Mouse (Mus musculus) bone marrow macrophage, adult 2 months (primary cell): Measurements from ENCODE around the gene Susd1. TPM values are rescaled to one million over a fixed set of nuclear protein-coding genes. Genes with fewer than 3 reads are reported as not detected.

Source experiments
- H3K27ac ChIP-seq: 2 replicates; pipeline ENCODE4 v1.5.1; 2012; ENCODE audit warnings: low read depth, low read length; ENCODE audit not compliant: insufficient read depth
- H3K4me1 ChIP-seq: 2 replicates; pipeline ENCODE4 v1.6.1; 2012; ENCODE audit warnings: low read length; ENCODE audit not compliant: control insufficient read depth, insufficient read depth
- H3K4me3 ChIP-seq: 2 replicates; pipeline ENCODE4 v1.5.1; 2012; ENCODE audit warnings: mild to moderate bottlenecking, low read length, moderate library complexity; ENCODE audit not compliant: insufficient read depth
- CTCF ChIP-seq: IDR thresholded peaks from 2 replicates; pipeline ENCODE4 v1.5.1; 2012; ENCODE audit warnings: low read depth, mild to moderate bottlenecking, low read length, moderate library complexity
- POLR2A ChIP-seq: IDR thresholded peaks from 2 replicates; pipeline ENCODE4 v1.6.1; 2012; ENCODE audit warnings: mild to moderate bottlenecking, low read depth, low read length, borderline replicate concordance
- polyA plus RNA-seq: library from polyadenylated mRNA; stranded (reverse); fragments of >200 nt; gene quantifications from 2 replicates; pipeline ENCODE4 v1.2.4, GENCODE M21; 2012; ENCODE audit not compliant: missing spikeins, insufficient read depth, insufficient read length

The Susd1 gene
- polyA plus RNA-seq, 1 experiment, result 18.1 TPM

DNA sequence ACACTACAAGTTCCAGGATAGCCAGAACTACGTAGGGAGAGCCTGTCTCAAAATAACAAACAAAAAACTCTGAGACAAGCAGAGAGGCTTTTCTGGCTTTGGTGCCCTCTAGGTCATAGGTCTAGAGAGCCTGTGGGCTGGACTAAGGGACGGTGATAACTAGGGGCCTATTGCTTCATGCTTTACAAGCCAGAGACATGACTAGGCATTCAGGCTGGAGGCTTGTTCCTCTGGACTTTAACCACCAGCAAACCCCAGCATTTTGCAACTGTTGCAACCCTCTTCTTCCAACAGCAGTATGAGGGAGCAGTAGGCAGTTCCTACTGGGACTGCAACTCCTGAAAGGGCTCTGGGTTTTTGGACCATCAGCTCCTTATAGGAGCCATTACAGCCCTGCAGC is 1.5 kb upstream of the Susd1 start:
- Histone ChIP-seq H3K4me3 (peak overlapping the region; percentile 40), H3K27ac (peak overlapping the region; percentile 97), H3K4me1 (peaks cover 44% of the 10 kb centered on the region)
- no peak for TF ChIP-seq POLR2A
- TF ChIP-seq CTCF, result no peak

DNA sequence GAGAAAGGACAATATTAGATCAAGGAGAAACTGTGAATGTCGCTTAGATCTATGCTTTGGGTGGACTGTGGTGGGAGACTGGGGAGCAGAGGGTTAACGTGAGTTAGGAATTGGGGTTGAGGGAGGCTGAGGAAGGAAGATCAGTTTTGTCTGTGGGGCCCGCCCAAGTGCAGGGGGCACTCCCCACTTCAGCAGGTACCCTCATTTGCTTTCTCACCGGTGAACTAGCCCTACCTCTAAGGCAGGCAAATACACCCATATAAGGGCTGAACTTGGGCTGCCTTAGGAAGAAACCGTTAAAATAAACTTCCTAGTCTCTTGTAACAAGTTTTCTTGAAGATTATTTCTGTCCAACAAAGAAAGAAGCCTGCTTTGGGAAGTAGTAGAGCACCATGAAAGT is 608 bp upstream of the Susd1 start:
- H3K4me1 ChIP-seq, result peaks cover 45% of the 10 kb centered on the region
- peak overlapping the region; percentile 97 for H3K27ac ChIP-seq
- H3K4me3 ChIP-seq, result peak overlapping the region; percentile 71
- no peak for TF ChIP-seq CTCF
- TF ChIP-seq POLR2A, result no peak

- peaks cover 33% of the 10 kb centered on the region for H3K4me1 ChIP-seq
- no peak overlapping the region for H3K4me3 ChIP-seq
- peak overlapping the region; percentile 72 for H3K27ac ChIP-seq
- TF ChIP-seq POLR2A (no peak), CTCF (no peak)
Observed at GRCm38 (mm10) chr4:59435951-59436350, 2.5 kb downstream of the Susd1 start.

GRCm38 (mm10) chr4:59434039-59434438 is 4.4 kb downstream of the Susd1 start:
- H3K4me3 ChIP-seq, result no peak overlapping the region
- H3K27ac ChIP-seq, result no peak overlapping the region
- peaks cover 35% of the 10 kb centered on the region for H3K4me1 ChIP-seq
- TF ChIP-seq CTCF (no peak), POLR2A (no peak)

DNA sequence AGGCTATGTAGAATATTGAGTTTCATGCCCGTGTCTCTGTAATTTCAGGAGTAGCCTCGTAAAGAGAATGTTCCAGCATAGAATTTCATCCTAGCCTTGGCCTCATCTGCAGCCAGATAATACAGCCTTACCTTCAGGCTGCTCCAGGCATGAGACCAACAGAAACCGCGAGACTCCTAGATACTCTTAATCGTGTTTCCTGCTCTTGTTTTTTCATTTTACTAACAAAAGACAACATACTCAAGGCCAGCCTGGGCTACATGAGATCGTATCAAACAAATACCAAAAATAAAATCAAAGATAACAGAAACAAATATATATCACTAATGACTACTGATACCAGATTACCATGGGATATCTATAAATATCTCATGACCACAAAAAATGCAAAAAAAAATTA is 9.3 kb downstream of the Susd1 start:
- TF ChIP-seq CTCF, result no peak
- TF ChIP-seq POLR2A, result no peak
- H3K4me1 ChIP-seq, result peaks cover 39% of the 10 kb centered on the region
- no peak overlapping the region for H3K4me3 ChIP-seq
- no peak overlapping the region for H3K27ac ChIP-seq

GRCm38 (mm10) chr4:59426429-59426828 is 12.0 kb downstream of the Susd1 start:
- TF ChIP-seq POLR2A (no peak), CTCF (no peak)
- peaks cover 43% of the 10 kb centered on the region for H3K4me1 ChIP-seq
- H3K4me3 ChIP-seq, result no peak overlapping the region
- no peak overlapping the region for H3K27ac ChIP-seq

- TF ChIP-seq CTCF, result no peak
- TF ChIP-seq POLR2A, result no peak
- no peak overlapping the region for H3K27ac ChIP-seq
- no peak overlapping the region for H3K4me3 ChIP-seq
- H3K4me1 ChIP-seq, result peaks cover 44% of the 10 kb centered on the region
Observed at GRCm38 (mm10) chr4:59422808-59423207, 15.6 kb downstream of the Susd1 start.

DNA sequence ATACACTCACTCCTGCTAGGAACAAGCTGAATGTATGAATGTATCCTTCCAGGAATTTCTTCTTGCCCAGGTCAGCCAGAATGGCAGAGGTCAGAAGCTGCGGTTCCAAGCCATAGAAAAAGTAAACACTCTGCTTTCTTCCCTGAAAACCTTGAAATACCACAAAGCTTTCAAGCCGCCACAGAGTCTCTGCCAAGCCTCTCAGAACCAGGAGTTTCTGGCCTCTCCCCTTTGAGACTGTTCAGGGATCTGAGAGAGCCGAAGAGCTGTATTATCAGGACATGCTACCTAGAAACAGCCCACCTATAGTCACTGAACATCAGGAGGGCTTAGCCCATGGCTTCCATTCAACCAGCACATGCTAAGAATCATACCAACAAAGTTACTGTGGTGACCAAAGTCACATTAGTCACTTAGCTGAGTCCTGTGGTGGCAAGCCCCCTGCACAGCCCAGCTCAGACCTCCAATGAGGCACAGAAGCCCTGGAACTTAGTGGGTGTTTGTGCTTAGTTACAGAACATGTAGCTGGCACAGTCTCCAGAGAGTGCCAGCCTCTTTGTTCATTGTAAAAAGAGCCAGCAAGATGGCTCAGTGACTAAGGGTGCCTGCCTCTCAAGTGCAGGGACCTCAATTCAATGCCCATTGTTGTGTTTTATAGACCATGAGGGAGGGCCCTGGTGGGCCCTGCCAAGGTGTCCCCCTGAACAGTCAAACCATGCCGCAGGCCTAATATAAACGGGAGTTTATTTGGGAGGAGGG is 16.2 kb downstream of the Susd1 start:
- H3K4me3 ChIP-seq, result no peak overlapping the region
- H3K27ac ChIP-seq, result no peak overlapping the region
- H3K4me1 ChIP-seq, result peaks cover 43% of the 10 kb centered on the region
- TF ChIP-seq CTCF, result no peak

DNA sequence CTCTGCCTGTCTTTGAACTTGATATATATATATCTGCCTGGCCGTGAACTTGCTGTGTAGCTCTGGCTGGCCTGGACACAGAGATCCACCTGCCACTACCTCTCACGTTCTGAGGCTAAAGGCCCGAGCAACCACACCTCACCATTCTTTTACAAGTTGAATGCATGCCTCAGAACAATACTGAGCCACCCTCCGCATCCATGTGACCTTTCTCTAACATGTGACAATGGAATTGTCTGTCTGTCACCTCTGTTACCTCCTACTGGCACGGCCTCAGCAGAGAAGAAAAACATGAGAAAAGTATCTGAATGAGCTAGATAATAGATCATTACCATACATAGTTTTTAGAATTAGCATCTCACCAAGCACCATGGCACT is 17.1 kb downstream of the Susd1 start:
- TF ChIP-seq CTCF (no peak), POLR2A (no peak)
- Histone ChIP-seq H3K27ac (no peak overlapping the region), H3K4me1 (peaks cover 39% of the 10 kb centered on the region), H3K4me3 (no peak overlapping the region)

GRCm38 (mm10) chr4:59420695-59421368 is 17.6 kb downstream of the Susd1 start:
- peaks cover 39% of the 10 kb centered on the region for H3K4me1 ChIP-seq
- TF ChIP-seq CTCF, result no peak
- TF ChIP-seq POLR2A, result no peak

DNA sequence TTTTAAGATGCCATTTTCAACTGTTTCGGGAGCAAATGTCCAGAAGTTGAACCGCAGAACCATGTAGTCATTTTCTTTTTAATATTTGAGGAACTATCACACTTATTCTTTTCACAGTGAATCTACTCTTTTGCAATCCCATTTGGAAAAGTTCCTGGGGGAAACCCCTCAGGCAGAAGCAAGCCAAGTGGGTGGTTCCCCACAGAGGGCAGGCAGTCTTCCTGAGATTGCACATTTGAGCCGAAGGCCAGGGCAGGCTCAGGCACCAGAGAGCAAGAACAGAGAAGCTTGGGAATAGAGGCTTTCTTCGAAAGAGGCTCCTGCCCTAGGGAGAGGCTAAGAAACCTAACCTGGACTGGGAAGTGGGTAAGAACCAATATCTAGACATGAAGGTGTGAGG is 19.2 kb downstream of the Susd1 start:
- H3K27ac ChIP-seq, result peak overlapping the region; percentile 77
- H3K4me3 ChIP-seq, result peak overlapping the region; percentile 10; the same call in 1 of the 2 replicates
- TF ChIP-seq CTCF (no peak), POLR2A (no peak)
- H3K4me1 ChIP-seq, result peaks cover 39% of the 10 kb centered on the region

More at GRCm38 (mm10) chr4:59420695-59421368, 17.6 kb downstream of the Susd1 start:
- Histone ChIP-seq H3K27ac (no peak overlapping the region), H3K4me3 (no peak overlapping the region)
